7 mouse cellular contexts compared by ENCODE assay signal in genomic region chr8:11476338-11477177, GRCm38 (mm10). TPM values are rescaled to one million over a fixed set of nuclear protein-coding genes. Genes with fewer than 3 reads are reported as not detected.
A peak's percentile ranks its signal among the peaks of the same experiment; 100 is the strongest.
DNase-seq lines count a peak whose midpoint lies in the region; ATAC-seq and TF ChIP-seq lines count a peak whose summit lies in the region.

No protein-coding gene starts in this region.

- no peak overlapping the region for H3K27ac ChIP-seq in forebrain, embryonic 13.5 days
- H3K27ac ChIP-seq in hindbrain, embryonic 12.5 days: no peak overlapping the region
- H3K27ac ChIP-seq in limb, embryonic 15.5 days: no peak overlapping the region
- H3K27ac ChIP-seq in midbrain, postnatal 0 days (ENCODE audit: low read depth, low read length): no peak overlapping the region

- no peaks in the 10 kb centered on the region for H3K9me3 ChIP-seq in E14TG2a.4 (ENCODE audit: low read length)
- H3K9me3 ChIP-seq in forebrain, embryonic 13.5 days (replicated peaks): no peaks in the 10 kb centered on the region
- no peaks in the 10 kb centered on the region for H3K9me3 ChIP-seq in hindbrain, embryonic 12.5 days (replicated peaks)
- no peaks in the 10 kb centered on the region for H3K9me3 ChIP-seq in limb, embryonic 15.5 days
- no peaks in the 10 kb centered on the region for H3K9me3 ChIP-seq in midbrain, postnatal 0 days (ENCODE audit: low read length)

- DNase-seq in midbrain, postnatal 0 days (ENCODE audit: low spot score): peak; percentile 22
- DNase-seq in c-Kit-positive CD71-positive TER-119-positive erythroid progenitor cells, embryonic 14.5 days (ENCODE audit: low spot score): no peak

- peak overlapping the region; percentile 98 for H3K4me2 ChIP-seq in forebrain, embryonic 13.5 days
- H3K4me2 ChIP-seq in hindbrain, embryonic 12.5 days (replicated peaks): peak overlapping the region; percentile 79
- H3K4me2 ChIP-seq in limb, embryonic 15.5 days: peak overlapping the region; percentile 100
- H3K4me2 ChIP-seq in midbrain, postnatal 0 days (ENCODE audit: low read depth, low read length, poor library complexity, severe bottlenecking): peak overlapping the region; percentile 15; the same call in 1 of the 2 replicates

- peak; percentile 15 for ATAC-seq in activated CD4-positive, CD25-positive, alpha-beta regulatory T cell, adult 4 months
- ATAC-seq in forebrain, embryonic 13.5 days: no peak
- ATAC-seq in hindbrain, embryonic 12.5 days (ENCODE audit: low FRiP score): no peak
- no peak for ATAC-seq in limb, embryonic 15.5 days (ENCODE audit: insufficient number of reproducible peaks, low FRiP score, low TSS enrichment, low read depth)
- no peak for ATAC-seq in midbrain, postnatal 0 days (ENCODE audit: low FRiP score)

- TF ChIP-seq CTCF in E14TG2a.4 (conservative IDR thresholded peaks at IDR 0.05; ENCODE audit: low read length): no peak
- TF ChIP-seq CTCF in midbrain, postnatal 0 days (IDR thresholded peaks at IDR 0.05): no peak

- peaks cover 58% of the 10 kb centered on the region for H3K4me1 ChIP-seq in E14TG2a.4 (replicated peaks; ENCODE audit: low read depth, low read length)
- peaks cover 27% of the 10 kb centered on the region for H3K4me1 ChIP-seq in forebrain, embryonic 13.5 days
- H3K4me1 ChIP-seq in hindbrain, embryonic 12.5 days: peaks cover 25% of the 10 kb centered on the region
- peaks cover 32% of the 10 kb centered on the region for H3K4me1 ChIP-seq in limb, embryonic 15.5 days
- H3K4me1 ChIP-seq in midbrain, postnatal 0 days (ENCODE audit: insufficient read depth, low read length): peaks cover 10% of the 10 kb centered on the region; the same call in 1 of the 2 replicates

- WGBS in forebrain, embryonic 13.5 days: 6% methylated on average over 24 of the region's 24 CpGs
- whole genome bisulfite sequencing in hindbrain, embryonic 12.5 days: 5% methylated on average over 24 of the region's 24 CpGs
- WGBS in limb, embryonic 15.5 days: 8% methylated on average over 24 of the region's 24 CpGs
- 11% methylated on average over 24 of the region's 24 CpGs for WGBS in midbrain, postnatal 0 days

- H3K4me3 ChIP-seq in E14TG2a.4 (replicated peaks; ENCODE audit: low read length): peak overlapping the region; percentile 20; the same call in 1 of the 2 replicates
- H3K4me3 ChIP-seq in forebrain, embryonic 13.5 days: peak overlapping the region; percentile 20
- no peak overlapping the region; the same call in 1 of the 2 replicates for H3K4me3 ChIP-seq in hindbrain, embryonic 12.5 days
- peak overlapping the region; percentile 57 for H3K4me3 ChIP-seq in limb, embryonic 15.5 days
- H3K4me3 ChIP-seq in midbrain, postnatal 0 days (ENCODE audit: low read depth, low read length): peak overlapping the region; percentile 15; the same call in 1 of the 2 replicates

- H3K27me3 ChIP-seq in E14TG2a.4 (ENCODE audit: insufficient read depth, low read length): peaks cover 89% of the 10 kb centered on the region
- H3K27me3 ChIP-seq in forebrain, embryonic 13.5 days: peaks cover 83% of the 10 kb centered on the region
- peaks cover 87% of the 10 kb centered on the region for H3K27me3 ChIP-seq in hindbrain, embryonic 12.5 days
- H3K27me3 ChIP-seq in limb, embryonic 15.5 days: peaks cover 79% of the 10 kb centered on the region
- peaks cover 52% of the 10 kb centered on the region for H3K27me3 ChIP-seq in midbrain, postnatal 0 days (ENCODE audit: insufficient read depth, low read length)

- no peaks in the 10 kb centered on the region for H3K36me3 ChIP-seq in E14TG2a.4 (ENCODE audit: insufficient read depth, low read length)
- H3K36me3 ChIP-seq in forebrain, embryonic 13.5 days (ENCODE audit: poor library complexity, severe bottlenecking): no peaks in the 10 kb centered on the region
- no peaks in the 10 kb centered on the region for H3K36me3 ChIP-seq in hindbrain, embryonic 12.5 days
- no peaks in the 10 kb centered on the region for H3K36me3 ChIP-seq in limb, embryonic 15.5 days
- H3K36me3 ChIP-seq in midbrain, postnatal 0 days (ENCODE audit: insufficient read depth, low read length): no peaks in the 10 kb centered on the region

- no peak overlapping the region for H3K9ac ChIP-seq in forebrain, embryonic 13.5 days
- H3K9ac ChIP-seq in hindbrain, embryonic 12.5 days: no peak overlapping the region
- H3K9ac ChIP-seq in limb, embryonic 15.5 days: no peak overlapping the region
- no peak overlapping the region for H3K9ac ChIP-seq in midbrain, postnatal 0 days (replicated peaks; ENCODE audit: low read length, poor library complexity, severe bottlenecking)

RNA-seq across cellular contexts. Expression of gene Rab20, which starts 2.0 kb away (rescaled TPM):
- polyA plus RNA-seq in activated CD4-positive, CD25-positive, alpha-beta regulatory T cell, adult 4 months (2017; shearing (Covaris generic)): 1 to 10 TPM; 7.8 to 8.7 TPM
- 0.34 and 0.69 TPM in 2 replicates for polyA plus RNA-seq in forebrain, embryonic 13.5 days (2015; fragmentation: Nextera tagmentation; extraction: Ambion mirVana)
- 0.79 and 1.6 TPM in 2 replicates for polyA plus RNA-seq in hindbrain, embryonic 12.5 days (2016; fragmentation: Nextera tagmentation; extraction: Ambion mirVana)
- 1.8 and 2.0 TPM in 2 replicates for polyA plus RNA-seq in limb, embryonic 15.5 days (2015; fragmentation: Nextera tagmentation; extraction: Ambion mirVana)
- total RNA-seq in midbrain, postnatal 0 days (2014; rRNA removed): 0.28 and 0.60 TPM in 2 replicates
- 0.58 and 0.72 TPM in 2 replicates for polyA plus RNA-seq in midbrain, postnatal 0 days (2015; fragmentation: Nextera tagmentation; extraction: Ambion mirVana)

RNA-seq across cellular contexts. Expression of gene Naxd, which starts 20.7 kb away (rescaled TPM):
- 10 to 100 TPM; 46.7 to 61.4 TPM for polyA plus RNA-seq in activated CD4-positive, CD25-positive, alpha-beta regulatory T cell, adult 4 months (2017; shearing (Covaris generic))
- 152 and 158 TPM in 2 replicates for polyA plus RNA-seq in forebrain, embryonic 13.5 days (2015; fragmentation: Nextera tagmentation; extraction: Ambion mirVana)
- 109 and 121 TPM in 2 replicates for polyA plus RNA-seq in hindbrain, embryonic 12.5 days (2016; fragmentation: Nextera tagmentation; extraction: Ambion mirVana)
- polyA plus RNA-seq in limb, embryonic 15.5 days (2015; fragmentation: Nextera tagmentation; extraction: Ambion mirVana): 117 and 124 TPM in 2 replicates
- total RNA-seq in midbrain, postnatal 0 days (2014; rRNA removed): 88.6 and 89.7 TPM in 2 replicates
- 106 and 118 TPM in 2 replicates for polyA plus RNA-seq in midbrain, postnatal 0 days (2015; fragmentation: Nextera tagmentation; extraction: Ambion mirVana)

Comparison
In these comparisons a context has a peak if more than half of its experiments do, and no peak if none do; other contexts are left out.
1. H3K4me2 ChIP-seq: peak in every context shown above with its lines; median percentile 100 in limb, embryonic 15.5 days; 98 in forebrain, embryonic 13.5 days; 79 in hindbrain, embryonic 12.5 days; 15 in midbrain, postnatal 0 days.